Mouse (Mus musculus): ENCODE results near the gene 4930579F01Rik. TPM values are rescaled to one million over a fixed set of nuclear protein-coding genes. Genes with fewer than 3 reads are reported as not detected.

4930579F01Rik gene
- polyA plus RNA-seq, 1 experiment = not detected

GRCm38 (mm10) chr3:138148811-138149210, 44.8 kb downstream of the 4930579F01Rik start:
- no peak for TF ChIP-seq CTCF (conservative IDR thresholded peaks at IDR 0.05; ENCODE audit: insufficient read depth, insufficient read length, low read depth, low read length)
- TF ChIP-seq POLR2A (IDR thresholded peaks at IDR 0.05; ENCODE audit: low read depth, low read length) = no peak
- Histone ChIP-seq H3K4me3 (ENCODE audit: insufficient read depth, low read depth, low read length) (no peak overlapping the region), H3K4me1 (ENCODE audit: control insufficient read depth, insufficient read depth, low read length) (no peaks in the 10 kb centered on the region), H3K36me3 (ENCODE audit: control insufficient read depth, insufficient read depth, low read length) (no peaks in the 10 kb centered on the region), H3K27me3 (replicated peaks; ENCODE audit: control insufficient read depth, insufficient read depth, low read length) (no peaks in the 10 kb centered on the region), H3K27ac (ENCODE audit: insufficient read depth, low read depth, low read length) (no peak overlapping the region)
- 95% methylated on average over 2 of the region's 2 CpGs for WGBS
- no peak for DNase-seq

- peak within 1 kb of the TSS; percentile 95 for H3K27ac ChIP-seq (ENCODE audit: insufficient read depth, low read depth, low read length)
- DNase-seq = peak; percentile 90
- H3K4me1 ChIP-seq (ENCODE audit: control insufficient read depth, insufficient read depth, low read length) = peaks cover 3% of the 10 kb centered on the region; the same call in 1 of the 2 replicates
- H3K36me3 ChIP-seq (ENCODE audit: control insufficient read depth, insufficient read depth, low read length) = no peaks in the 10 kb centered on the region
- TF ChIP-seq POLR2A (IDR thresholded peaks at IDR 0.05; ENCODE audit: low read depth, low read length) (no peak), CTCF (conservative IDR thresholded peaks at IDR 0.05; ENCODE audit: insufficient read depth, insufficient read length, low read depth, low read length) (0 out of 2 replicates have a peak, but pooled peaks have one; percentile 24)
- 0% methylated on average over 8 of the region's 8 CpGs for WGBS
- H3K27me3 ChIP-seq (replicated peaks; ENCODE audit: control insufficient read depth, insufficient read depth, low read length) = no peaks in the 10 kb centered on the region
- H3K4me3 ChIP-seq (ENCODE audit: insufficient read depth, low read depth, low read length) = peak within 1 kb of the TSS; percentile 83
Measured at GRCm38 (mm10) chr3:138144642-138145171, 48.9 kb downstream of the 4930579F01Rik start, which contains the start of gene Mttp. Gene Mttp (minus strand): TSS chr3:138144968.

- DNase-seq = no peak
- H3K4me3 ChIP-seq (ENCODE audit: insufficient read depth, low read depth, low read length) = peak overlapping the region; percentile 83
- no peaks in the 10 kb centered on the region for H3K36me3 ChIP-seq (ENCODE audit: control insufficient read depth, insufficient read depth, low read length)
- WGBS = under 1% methylated on average over 18 of the region's 18 CpGs
- peaks cover 3% of the 10 kb centered on the region; the same call in 1 of the 2 replicates for H3K4me1 ChIP-seq (ENCODE audit: control insufficient read depth, insufficient read depth, low read length)
- TF ChIP-seq POLR2A (IDR thresholded peaks at IDR 0.05; ENCODE audit: low read depth, low read length) (no peak), CTCF (conservative IDR thresholded peaks at IDR 0.05; ENCODE audit: insufficient read depth, insufficient read length, low read depth, low read length) (no peak)
- H3K27me3 ChIP-seq (replicated peaks; ENCODE audit: control insufficient read depth, insufficient read depth, low read length) = no peaks in the 10 kb centered on the region
- peak overlapping the region; percentile 95 for H3K27ac ChIP-seq (ENCODE audit: insufficient read depth, low read depth, low read length)
Measured at GRCm38 (mm10) chr3:138144060-138144641, 49.5 kb downstream of the 4930579F01Rik start.

- Histone ChIP-seq H3K4me3 (ENCODE audit: insufficient read depth, low read depth, low read length) (peak within 1 kb of the TSS; percentile 88), H3K4me1 (ENCODE audit: control insufficient read depth, insufficient read depth, low read length) (peaks cover 3% of the 10 kb centered on the region; the same call in 1 of the 2 replicates), H3K27ac (ENCODE audit: insufficient read depth, low read depth, low read length) (peak within 1 kb of the TSS; percentile 95), H3K27me3 (replicated peaks; ENCODE audit: control insufficient read depth, insufficient read depth, low read length) (no peaks in the 10 kb centered on the region), H3K36me3 (ENCODE audit: control insufficient read depth, insufficient read depth, low read length) (no peaks in the 10 kb centered on the region)
- WGBS = under 1% methylated on average over 70 of the region's 70 CpGs
- peak; percentile 99 for DNase-seq
- 0 out of 2 replicates have a peak, but pooled peaks have one; percentile 8 for TF ChIP-seq CTCF (conservative IDR thresholded peaks at IDR 0.05; ENCODE audit: insufficient read depth, insufficient read length, low read depth, low read length)
- peak; percentile 23 for TF ChIP-seq POLR2A (IDR thresholded peaks at IDR 0.05; ENCODE audit: low read depth, low read length)
Measured at GRCm38 (mm10) chr3:138143315-138144059, 50.1 kb downstream of the 4930579F01Rik start, which contains the start of gene Trmt10a. Gene Trmt10a (plus strand): TSS chr3:138143448.

- Histone ChIP-seq H3K27me3 (replicated peaks; ENCODE audit: control insufficient read depth, insufficient read depth, low read length) (no peaks in the 10 kb centered on the region), H3K4me3 (ENCODE audit: insufficient read depth, low read depth, low read length) (peak overlapping the region; percentile 88), H3K36me3 (ENCODE audit: control insufficient read depth, insufficient read depth, low read length) (no peaks in the 10 kb centered on the region), H3K4me1 (ENCODE audit: control insufficient read depth, insufficient read depth, low read length) (peaks cover 3% of the 10 kb centered on the region; the same call in 1 of the 2 replicates), H3K27ac (ENCODE audit: insufficient read depth, low read depth, low read length) (peak overlapping the region; percentile 87)
- WGBS = under 1% methylated on average over 12 of the region's 12 CpGs
- TF ChIP-seq CTCF (conservative IDR thresholded peaks at IDR 0.05; ENCODE audit: insufficient read depth, insufficient read length, low read depth, low read length) (no peak), POLR2A (IDR thresholded peaks at IDR 0.05; ENCODE audit: low read depth, low read length) (peak; percentile 50)
- DNase-seq = no peak
Measured at GRCm38 (mm10) chr3:138142733-138143314, 50.8 kb downstream of the 4930579F01Rik start.

- DNase-seq = peak; percentile 4
- Histone ChIP-seq H3K27me3 (replicated peaks; ENCODE audit: control insufficient read depth, insufficient read depth, low read length) (no peaks in the 10 kb centered on the region), H3K4me3 (ENCODE audit: insufficient read depth, low read depth, low read length) (0 out of 2 replicates have a peak overlapping the region, but pooled peaks have one; percentile 11), H3K36me3 (ENCODE audit: control insufficient read depth, insufficient read depth, low read length) (no peaks in the 10 kb centered on the region), H3K4me1 (ENCODE audit: control insufficient read depth, insufficient read depth, low read length) (peaks cover 3% of the 10 kb centered on the region; the same call in 1 of the 2 replicates), H3K27ac (ENCODE audit: insufficient read depth, low read depth, low read length) (no peak overlapping the region)
- TF ChIP-seq CTCF (conservative IDR thresholded peaks at IDR 0.05; ENCODE audit: insufficient read depth, insufficient read length, low read depth, low read length) = no peak
- TF ChIP-seq POLR2A (IDR thresholded peaks at IDR 0.05; ENCODE audit: low read depth, low read length) = no peak
- 22% methylated on average over 4 of the region's 4 CpGs for WGBS
Measured at GRCm38 (mm10) chr3:138142052-138142732, 51.4 kb downstream of the 4930579F01Rik start.

All from kidney, adult 2 months (tissue).